Mouse (Mus musculus): ENCODE measurements around the gene Fbxo28. TPM values are rescaled to one million over a fixed set of nuclear protein-coding genes. Genes with fewer than 3 reads are reported as not detected.

Fbxo28 gene
- polyA plus RNA-seq, 1 experiment from 2014 or later: 18.3 TPM

DNA sequence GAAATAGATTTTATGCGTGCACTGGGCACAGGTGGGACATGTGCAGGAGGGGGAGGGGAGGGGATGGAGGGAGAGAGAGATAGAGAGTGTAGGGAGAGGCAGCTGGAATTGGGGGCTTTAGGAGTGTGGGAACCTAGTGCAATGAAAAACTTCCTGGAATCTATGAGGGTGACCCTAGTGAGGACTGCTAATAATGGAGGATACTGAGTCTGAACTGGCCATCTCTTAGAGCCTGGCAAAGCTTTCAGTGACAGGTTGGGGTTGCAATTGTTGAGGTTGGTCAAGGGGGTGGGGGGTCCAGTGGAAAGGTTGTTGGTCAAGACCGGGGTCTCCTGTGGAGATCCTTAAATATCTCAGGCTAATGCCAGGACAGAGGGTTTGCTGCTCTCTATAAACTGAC is 31.1 kb downstream of the Fbxo28 start:
- Histone ChIP-seq H3K9me3 (replicated peaks; ENCODE audit: control insufficient read depth, low read length) (no peaks in the 10 kb centered on the region), H3K4me1 (ENCODE audit: control insufficient read depth, insufficient read depth, low read length) (no peaks in the 10 kb centered on the region), H3K36me3 (ENCODE audit: control insufficient read depth, insufficient read depth, low read length) (peaks cover 10% of the 10 kb centered on the region), H3K9ac (ENCODE audit: low read depth, low read length) (no peak overlapping the region), H3K27me3 (ENCODE audit: control insufficient read depth, insufficient read depth, low read length) (no peaks in the 10 kb centered on the region), H3K4me2 (no peak overlapping the region), H3K4me3 (ENCODE audit: low read depth, low read length) (no peak overlapping the region), H3K27ac (ENCODE audit: low read depth, low read length) (no peak overlapping the region)
- no peak for ATAC-seq (replicated peaks; ENCODE audit: insufficient number of reproducible peaks, low FRiP score, low TSS enrichment)
- 76% methylated on average over 2 of the region's 2 CpGs for WGBS (ENCODE audit: insufficient replicate concordance)

DNA sequence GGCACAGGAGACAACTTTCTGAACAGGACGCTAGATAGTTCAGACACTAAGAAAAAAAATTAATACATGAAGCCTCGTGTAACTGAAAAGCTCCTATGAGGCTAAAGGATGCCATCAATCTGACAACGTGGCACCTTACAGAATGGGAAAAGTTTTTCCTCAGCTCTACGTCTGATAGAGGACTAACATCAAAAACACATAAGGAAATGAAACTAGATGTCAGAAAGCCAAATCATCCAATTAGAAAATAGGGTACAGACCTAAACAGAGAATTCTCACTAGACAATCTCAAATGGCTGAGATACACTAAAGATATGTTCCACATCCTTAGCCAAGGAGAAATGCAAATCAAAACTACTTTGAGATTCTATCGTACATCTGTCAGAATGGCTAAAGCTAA is 32.0 kb downstream of the Fbxo28 start:
- 69% methylated on average over 5 of the region's 5 CpGs for WGBS (ENCODE audit: insufficient replicate concordance)
- H3K4me1 ChIP-seq (ENCODE audit: control insufficient read depth, insufficient read depth, low read length): no peaks in the 10 kb centered on the region
- no peaks in the 10 kb centered on the region for H3K27me3 ChIP-seq (ENCODE audit: control insufficient read depth, insufficient read depth, low read length)
- H3K9me3 ChIP-seq (replicated peaks; ENCODE audit: control insufficient read depth, low read length): no peaks in the 10 kb centered on the region
- no peak for ATAC-seq (replicated peaks; ENCODE audit: insufficient number of reproducible peaks, low FRiP score, low TSS enrichment)
- peaks cover 3% of the 10 kb centered on the region; the same call in 1 of the 2 replicates for H3K36me3 ChIP-seq (ENCODE audit: control insufficient read depth, insufficient read depth, low read length)
- no peak overlapping the region for H3K9ac ChIP-seq (ENCODE audit: low read depth, low read length)
- no peak overlapping the region for H3K4me2 ChIP-seq
- no peak overlapping the region for H3K27ac ChIP-seq (ENCODE audit: low read depth, low read length)
- no peak overlapping the region for H3K4me3 ChIP-seq (ENCODE audit: low read depth, low read length)

DNA sequence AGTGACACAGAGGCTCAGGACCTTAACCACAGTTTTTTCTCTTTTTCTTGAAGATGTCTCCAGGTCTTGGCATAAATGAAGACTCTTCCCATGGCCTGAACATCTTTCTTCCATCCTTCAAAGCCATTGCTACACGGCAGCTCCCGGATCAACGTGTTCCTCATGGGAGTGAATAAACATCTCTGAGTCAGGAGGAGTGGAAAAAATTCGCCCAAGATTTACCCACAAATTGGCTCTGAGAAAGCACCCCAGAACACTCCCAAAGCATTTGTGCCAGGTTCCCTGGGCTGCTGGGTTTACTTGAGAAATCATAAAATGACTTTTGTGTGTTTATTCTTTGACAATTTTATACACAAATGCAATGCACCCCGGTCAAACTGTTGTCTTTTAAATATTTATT is 38.5 kb downstream of the Fbxo28 start:
- WGBS (ENCODE audit: insufficient replicate concordance): 87% methylated on average over 5 of the region's 5 CpGs
- Histone ChIP-seq H3K4me2 (no peak overlapping the region), H3K9ac (ENCODE audit: low read depth, low read length) (no peak overlapping the region), H3K27me3 (ENCODE audit: control insufficient read depth, insufficient read depth, low read length) (no peaks in the 10 kb centered on the region), H3K27ac (ENCODE audit: low read depth, low read length) (no peak overlapping the region), H3K36me3 (ENCODE audit: control insufficient read depth, insufficient read depth, low read length) (no peaks in the 10 kb centered on the region), H3K4me3 (ENCODE audit: low read depth, low read length) (no peak overlapping the region), H3K4me1 (ENCODE audit: control insufficient read depth, insufficient read depth, low read length) (no peaks in the 10 kb centered on the region), H3K9me3 (replicated peaks; ENCODE audit: control insufficient read depth, low read length) (no peaks in the 10 kb centered on the region)
- ATAC-seq (replicated peaks; ENCODE audit: insufficient number of reproducible peaks, low FRiP score, low TSS enrichment): no peak

DNA sequence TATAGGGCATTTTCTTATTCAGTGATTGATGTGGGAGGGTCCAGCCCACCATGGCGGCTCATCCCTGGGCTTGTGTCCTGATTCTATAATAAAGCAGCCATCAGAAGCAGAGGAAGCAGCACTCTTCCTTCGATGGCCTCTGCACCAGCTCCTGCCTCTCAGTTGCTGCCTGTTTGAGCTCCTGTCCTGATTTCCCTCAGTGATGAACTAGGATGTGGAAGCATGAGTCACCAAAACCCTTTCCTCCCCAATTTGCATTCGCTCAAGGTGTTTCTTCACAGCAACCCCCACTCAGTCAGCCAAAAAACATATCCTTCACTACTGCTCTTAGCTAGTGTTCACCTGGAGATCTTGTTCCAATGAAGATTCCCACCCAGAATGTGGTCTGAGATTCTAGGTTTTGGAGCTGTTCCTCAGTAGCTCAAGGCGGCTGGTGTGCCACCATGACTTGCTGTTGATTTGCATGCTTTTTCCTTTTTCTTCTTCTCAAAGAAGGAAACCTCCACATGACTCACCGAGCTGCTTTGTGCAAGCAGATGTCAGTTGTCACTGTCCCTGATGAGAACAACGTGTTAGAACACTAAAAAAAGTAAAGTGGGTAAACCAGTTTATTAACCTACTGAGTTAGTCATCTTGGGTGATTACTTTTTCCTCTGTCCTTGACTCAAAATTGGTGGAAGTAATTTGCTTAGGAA is 39.1 kb downstream of the Fbxo28 start:
- no peaks in the 10 kb centered on the region for H3K4me1 ChIP-seq (ENCODE audit: control insufficient read depth, insufficient read depth, low read length)
- no peaks in the 10 kb centered on the region for H3K27me3 ChIP-seq (ENCODE audit: control insufficient read depth, insufficient read depth, low read length)
- no peak overlapping the region for H3K27ac ChIP-seq (ENCODE audit: low read depth, low read length)
- H3K9ac ChIP-seq (ENCODE audit: low read depth, low read length): no peak overlapping the region
- no peak for ATAC-seq (replicated peaks; ENCODE audit: insufficient number of reproducible peaks, low FRiP score, low TSS enrichment)
- 70% methylated on average over 6 of the region's 6 CpGs for WGBS (ENCODE audit: insufficient replicate concordance)
- H3K36me3 ChIP-seq (ENCODE audit: control insufficient read depth, insufficient read depth, low read length): no peaks in the 10 kb centered on the region
- H3K4me2 ChIP-seq: no peak overlapping the region
- H3K9me3 ChIP-seq (replicated peaks; ENCODE audit: control insufficient read depth, low read length): no peaks in the 10 kb centered on the region
- no peak overlapping the region for H3K4me3 ChIP-seq (ENCODE audit: low read depth, low read length)

DNA sequence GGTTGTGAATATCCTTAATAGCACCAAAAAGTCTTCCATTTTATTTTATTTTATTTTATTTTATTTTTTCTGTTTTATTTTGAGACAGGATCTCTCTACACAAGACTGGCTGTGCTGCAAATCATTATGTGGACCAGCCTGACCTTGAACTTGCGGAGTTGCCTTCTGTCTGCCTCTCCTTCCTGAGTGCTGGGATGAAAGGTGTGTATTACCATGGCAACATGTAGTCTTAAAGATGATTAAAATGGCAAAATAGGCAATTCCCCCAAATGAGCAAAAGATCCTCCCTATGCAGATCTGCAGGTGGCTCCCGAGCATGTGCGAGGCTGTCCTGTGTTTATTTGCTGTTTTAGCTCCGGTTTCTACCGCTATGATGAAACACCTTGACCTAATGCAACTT is 43.6 kb downstream of the Fbxo28 start:
- no peaks in the 10 kb centered on the region for H3K4me1 ChIP-seq (ENCODE audit: control insufficient read depth, insufficient read depth, low read length)
- H3K4me3 ChIP-seq (ENCODE audit: low read depth, low read length): no peak overlapping the region
- H3K36me3 ChIP-seq (ENCODE audit: control insufficient read depth, insufficient read depth, low read length): no peaks in the 10 kb centered on the region
- no peaks in the 10 kb centered on the region; the same call in 1 of the 2 replicates for H3K9me3 ChIP-seq (replicated peaks; ENCODE audit: control insufficient read depth, low read length)
- no peaks in the 10 kb centered on the region for H3K27me3 ChIP-seq (ENCODE audit: control insufficient read depth, insufficient read depth, low read length)
- H3K4me2 ChIP-seq: no peak overlapping the region
- no peak for ATAC-seq (replicated peaks; ENCODE audit: insufficient number of reproducible peaks, low FRiP score, low TSS enrichment)
- H3K27ac ChIP-seq (ENCODE audit: low read depth, low read length): no peak overlapping the region
- no peak overlapping the region for H3K9ac ChIP-seq (ENCODE audit: low read depth, low read length)
- 90% methylated on average over 5 of the region's 5 CpGs for WGBS (ENCODE audit: insufficient replicate concordance)

DNA sequence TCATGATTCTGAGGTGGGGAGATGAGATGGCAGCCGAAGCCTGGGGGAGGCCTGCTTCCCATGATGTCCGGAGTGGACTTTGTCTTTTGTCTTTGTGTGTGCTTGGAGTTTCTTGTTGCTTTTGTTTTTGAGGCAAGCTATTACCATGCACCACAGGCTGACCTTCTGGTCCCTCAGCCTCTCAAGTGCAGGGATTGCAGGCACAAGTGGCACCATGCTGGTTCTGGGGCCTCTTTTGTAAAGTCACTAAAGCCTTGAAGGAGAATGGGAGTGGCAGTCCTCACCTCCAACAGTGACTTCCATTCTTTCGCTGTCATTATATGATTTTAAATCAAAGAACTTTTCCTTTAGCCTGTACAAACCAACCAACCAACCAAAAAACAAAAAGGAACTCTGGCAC is 44.2 kb downstream of the Fbxo28 start:
- no peak overlapping the region for H3K4me2 ChIP-seq
- no peak for ATAC-seq (replicated peaks; ENCODE audit: insufficient number of reproducible peaks, low FRiP score, low TSS enrichment)
- no peaks in the 10 kb centered on the region for H3K4me1 ChIP-seq (ENCODE audit: control insufficient read depth, insufficient read depth, low read length)
- no peaks in the 10 kb centered on the region; the same call in 1 of the 2 replicates for H3K9me3 ChIP-seq (replicated peaks; ENCODE audit: control insufficient read depth, low read length)
- H3K27me3 ChIP-seq (ENCODE audit: control insufficient read depth, insufficient read depth, low read length): no peaks in the 10 kb centered on the region
- WGBS (ENCODE audit: insufficient replicate concordance): 76% methylated on average over 3 of the region's 3 CpGs
- H3K36me3 ChIP-seq (ENCODE audit: control insufficient read depth, insufficient read depth, low read length): no peaks in the 10 kb centered on the region
- no peak overlapping the region for H3K4me3 ChIP-seq (ENCODE audit: low read depth, low read length)
- no peak overlapping the region for H3K9ac ChIP-seq (ENCODE audit: low read depth, low read length)
- H3K27ac ChIP-seq (ENCODE audit: low read depth, low read length): no peak overlapping the region

DNA sequence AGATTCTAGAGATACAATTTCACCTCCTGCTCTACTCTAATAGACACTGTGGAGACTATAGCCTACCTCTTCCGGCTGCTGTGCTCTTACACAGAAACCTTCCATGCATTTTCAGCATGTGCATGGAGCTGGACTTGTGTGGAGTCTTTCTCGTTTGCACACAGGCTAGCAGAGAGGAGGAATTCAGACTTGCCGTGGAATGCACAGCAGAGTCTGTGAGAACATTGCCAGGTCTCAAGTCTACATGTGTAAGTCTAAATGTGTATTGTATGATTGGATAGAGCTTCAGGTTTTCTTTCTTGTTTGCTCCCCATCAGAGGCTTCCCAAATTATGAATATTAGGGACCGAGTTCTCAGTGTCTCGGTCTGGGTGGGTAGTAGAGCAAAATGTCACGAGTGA is 44.6 kb downstream of the Fbxo28 start:
- no peak for ATAC-seq (replicated peaks; ENCODE audit: insufficient number of reproducible peaks, low FRiP score, low TSS enrichment)
- Histone ChIP-seq H3K27ac (ENCODE audit: low read depth, low read length) (no peak overlapping the region), H3K4me1 (ENCODE audit: control insufficient read depth, insufficient read depth, low read length) (no peaks in the 10 kb centered on the region), H3K4me2 (no peak overlapping the region), H3K4me3 (ENCODE audit: low read depth, low read length) (no peak overlapping the region), H3K9ac (ENCODE audit: low read depth, low read length) (no peak overlapping the region), H3K9me3 (replicated peaks; ENCODE audit: control insufficient read depth, low read length) (no peaks in the 10 kb centered on the region; the same call in 1 of the 2 replicates), H3K36me3 (ENCODE audit: control insufficient read depth, insufficient read depth, low read length) (no peaks in the 10 kb centered on the region), H3K27me3 (ENCODE audit: control insufficient read depth, insufficient read depth, low read length) (no peaks in the 10 kb centered on the region)
- WGBS (ENCODE audit: insufficient replicate concordance): 84% methylated on average over 6 of the region's 6 CpGs

DNA sequence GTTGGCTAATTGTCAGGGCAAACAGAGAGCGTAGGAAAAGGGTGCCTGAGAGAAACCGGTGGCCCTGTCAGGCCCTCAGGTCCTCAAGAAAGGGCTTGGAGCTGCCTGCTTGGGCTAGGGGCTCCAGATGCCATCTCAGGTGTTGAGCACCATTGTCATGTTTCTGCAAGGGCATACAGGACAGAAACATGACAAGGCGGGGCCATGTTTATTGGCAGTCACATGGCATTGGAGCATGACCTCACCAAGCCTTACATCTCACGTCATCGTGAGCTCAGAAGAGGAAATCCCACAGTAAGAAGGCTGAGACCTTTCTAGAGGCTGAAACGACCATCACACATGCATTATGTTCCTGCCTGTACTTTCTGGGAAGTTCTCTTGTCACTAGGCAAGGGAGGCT is 45.3 kb downstream of the Fbxo28 start:
- Histone ChIP-seq H3K4me2 (no peak overlapping the region), H3K9me3 (replicated peaks; ENCODE audit: control insufficient read depth, low read length) (no peaks in the 10 kb centered on the region; the same call in 1 of the 2 replicates), H3K27me3 (ENCODE audit: control insufficient read depth, insufficient read depth, low read length) (no peaks in the 10 kb centered on the region), H3K9ac (ENCODE audit: low read depth, low read length) (no peak overlapping the region), H3K27ac (ENCODE audit: low read depth, low read length) (no peak overlapping the region), H3K4me3 (ENCODE audit: low read depth, low read length) (no peak overlapping the region), H3K4me1 (ENCODE audit: control insufficient read depth, insufficient read depth, low read length) (no peaks in the 10 kb centered on the region), H3K36me3 (ENCODE audit: control insufficient read depth, insufficient read depth, low read length) (no peaks in the 10 kb centered on the region)
- no peak for ATAC-seq (replicated peaks; ENCODE audit: insufficient number of reproducible peaks, low FRiP score, low TSS enrichment)
- WGBS (ENCODE audit: insufficient replicate concordance): 85% methylated on average over 6 of the region's 6 CpGs

DNA sequence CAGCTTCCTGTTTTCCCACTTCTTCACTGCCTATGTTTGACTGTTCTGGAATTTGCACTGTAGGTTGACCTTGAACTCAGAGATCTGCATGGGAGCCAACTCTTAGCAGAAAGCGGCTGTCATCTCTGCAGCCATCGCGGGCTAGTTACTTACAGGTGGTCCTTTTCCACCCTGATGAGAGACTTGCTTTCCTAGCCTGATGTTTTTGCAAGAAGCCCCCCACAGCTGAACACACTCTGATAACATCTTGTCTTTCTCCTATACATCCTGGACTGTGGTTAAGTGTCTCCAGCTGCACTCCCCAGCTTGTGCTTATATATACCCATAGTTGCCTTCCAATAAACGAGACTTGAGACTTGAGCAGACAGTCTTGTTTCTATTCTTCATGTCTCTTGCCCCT is 49.1 kb downstream of the Fbxo28 start:
- Histone ChIP-seq H3K36me3 (ENCODE audit: control insufficient read depth, insufficient read depth, low read length) (no peaks in the 10 kb centered on the region), H3K4me3 (ENCODE audit: low read depth, low read length) (no peak overlapping the region), H3K27ac (ENCODE audit: low read depth, low read length) (no peak overlapping the region), H3K9me3 (replicated peaks; ENCODE audit: control insufficient read depth, low read length) (no peaks in the 10 kb centered on the region; the same call in 1 of the 2 replicates), H3K27me3 (ENCODE audit: control insufficient read depth, insufficient read depth, low read length) (no peaks in the 10 kb centered on the region), H3K4me2 (no peak overlapping the region), H3K4me1 (ENCODE audit: control insufficient read depth, insufficient read depth, low read length) (no peaks in the 10 kb centered on the region), H3K9ac (ENCODE audit: low read depth, low read length) (no peak overlapping the region)
- ATAC-seq (replicated peaks; ENCODE audit: insufficient number of reproducible peaks, low FRiP score, low TSS enrichment): no peak
- 56% methylated on average over 4 of the region's 4 CpGs for WGBS (ENCODE audit: insufficient replicate concordance)
